Mouse (Mus musculus): ENCODE data around the gene Rpl27a. TPM values are rescaled to one million over a fixed set of nuclear protein-coding genes. Genes with fewer than 3 reads are reported as not detected.
A peak's percentile ranks its signal among the peaks of the same experiment; 100 is the strongest.

Gene Rpl27a
- polyA plus RNA-seq, 1 experiment from 2014 or later = 81.0 TPM

DNA sequence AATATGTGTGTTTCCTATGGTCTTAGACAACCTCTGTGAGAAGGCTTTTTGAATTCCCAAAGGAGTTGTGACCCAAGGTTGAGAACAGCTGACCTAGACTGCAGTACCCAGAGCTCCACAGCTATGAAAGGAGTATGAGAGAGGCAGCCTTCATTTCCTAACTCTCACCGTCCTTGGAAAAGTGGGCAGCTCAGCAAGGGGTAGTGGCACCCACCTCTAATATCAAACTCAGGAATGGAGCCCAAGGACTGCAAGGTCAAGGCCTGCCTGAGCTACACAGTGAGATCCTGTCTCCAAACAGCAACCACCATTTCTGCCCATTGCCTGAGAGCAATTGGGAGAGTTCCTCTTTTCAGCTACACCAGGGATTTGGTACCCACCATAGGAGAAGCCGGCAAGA is 10.8 kb downstream of the Rpl27a start:
- no peak overlapping the region for H3K4me3 ChIP-seq (ENCODE audit: low read depth, low read length)
- no peak overlapping the region for H3K4me2 ChIP-seq (replicated peaks; ENCODE audit: low read depth)
- no peaks in the 10 kb centered on the region for H3K4me1 ChIP-seq (replicated peaks; ENCODE audit: control insufficient read depth, insufficient read depth, low read length)
- no peak overlapping the region for H3K9ac ChIP-seq (ENCODE audit: low read depth, low read length)
- 81% methylated on average over 2 of the region's 2 CpGs for WGBS
- no peak for TF ChIP-seq CTCF (IDR thresholded peaks at IDR 0.05; ENCODE audit: low read depth)
- H3K36me3 ChIP-seq (ENCODE audit: control insufficient read depth, insufficient read depth) = peaks cover 98% of the 10 kb centered on the region
- H3K9me3 ChIP-seq (ENCODE audit: control insufficient read depth) = no peaks in the 10 kb centered on the region
- no peak overlapping the region for H3K27ac ChIP-seq (ENCODE audit: low read depth, low read length)
- no peaks in the 10 kb centered on the region for H3K27me3 ChIP-seq (replicated peaks; ENCODE audit: control insufficient read depth, insufficient read depth, low read length)
- no peak for ATAC-seq

DNA sequence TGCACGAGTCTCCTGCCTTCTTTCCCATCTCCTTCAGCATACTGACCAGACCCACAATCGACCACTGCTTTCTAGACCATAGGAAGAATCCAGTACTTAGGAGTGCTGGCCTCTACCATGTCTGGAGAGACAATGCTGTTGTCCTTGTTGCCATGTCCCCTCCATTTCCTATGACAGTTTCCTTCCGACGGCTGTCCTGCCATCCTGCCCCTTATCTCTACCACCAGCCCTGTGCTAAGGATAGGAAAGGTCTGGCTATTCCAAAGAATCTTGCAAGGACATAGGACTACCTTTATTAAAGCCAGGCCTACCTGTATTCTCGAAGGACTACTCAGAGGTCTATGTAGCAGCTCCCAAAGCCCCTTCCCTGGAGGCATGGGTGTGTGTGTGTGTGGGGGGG is 12.6 kb downstream of the Rpl27a start:
- Histone ChIP-seq H3K27me3 (replicated peaks; ENCODE audit: control insufficient read depth, insufficient read depth, low read length) (no peaks in the 10 kb centered on the region), H3K27ac (ENCODE audit: low read depth, low read length) (no peak overlapping the region), H3K4me1 (replicated peaks; ENCODE audit: control insufficient read depth, insufficient read depth, low read length) (no peaks in the 10 kb centered on the region), H3K36me3 (ENCODE audit: control insufficient read depth, insufficient read depth) (peaks cover 98% of the 10 kb centered on the region), H3K4me3 (ENCODE audit: low read depth, low read length) (no peak overlapping the region), H3K9me3 (ENCODE audit: control insufficient read depth) (no peaks in the 10 kb centered on the region), H3K4me2 (replicated peaks; ENCODE audit: low read depth) (no peak overlapping the region), H3K9ac (ENCODE audit: low read depth, low read length) (no peak overlapping the region)
- TF ChIP-seq CTCF (IDR thresholded peaks at IDR 0.05; ENCODE audit: low read depth) = no peak
- ATAC-seq = no peak
- WGBS = 78% methylated on average over 5 of the region's 5 CpGs

DNA sequence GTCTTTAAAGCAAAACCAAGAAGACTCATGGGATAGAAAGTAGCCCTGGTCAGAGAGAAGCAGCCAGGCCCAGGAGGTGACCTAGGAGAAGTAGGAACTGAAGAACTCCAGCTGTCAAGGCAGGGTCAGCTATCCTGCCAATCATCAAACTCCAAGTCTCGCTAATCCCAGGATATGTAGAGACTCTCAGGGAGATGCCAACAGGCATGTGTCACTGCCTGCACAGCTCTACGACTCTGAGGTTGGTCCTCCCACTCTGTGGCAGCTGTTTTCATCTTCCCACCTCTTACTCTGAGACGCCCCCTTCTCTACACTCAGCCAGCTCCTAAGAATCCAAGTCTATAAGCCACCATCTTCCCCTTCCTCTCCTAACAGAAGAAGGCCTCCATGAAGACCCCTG is 13.7 kb downstream of the Rpl27a start:
- Histone ChIP-seq H3K9me3 (ENCODE audit: control insufficient read depth) (no peaks in the 10 kb centered on the region), H3K4me3 (ENCODE audit: low read depth, low read length) (no peak overlapping the region), H3K9ac (ENCODE audit: low read depth, low read length) (no peak overlapping the region), H3K4me2 (replicated peaks; ENCODE audit: low read depth) (no peak overlapping the region), H3K4me1 (replicated peaks; ENCODE audit: control insufficient read depth, insufficient read depth, low read length) (no peaks in the 10 kb centered on the region), H3K27me3 (replicated peaks; ENCODE audit: control insufficient read depth, insufficient read depth, low read length) (no peaks in the 10 kb centered on the region), H3K36me3 (ENCODE audit: control insufficient read depth, insufficient read depth) (peaks cover 96% of the 10 kb centered on the region), H3K27ac (ENCODE audit: low read depth, low read length) (no peak overlapping the region)
- no peak for TF ChIP-seq CTCF (IDR thresholded peaks at IDR 0.05; ENCODE audit: low read depth)
- no peak for ATAC-seq
- WGBS = 71% methylated on average over 3 of the region's 3 CpGs

DNA sequence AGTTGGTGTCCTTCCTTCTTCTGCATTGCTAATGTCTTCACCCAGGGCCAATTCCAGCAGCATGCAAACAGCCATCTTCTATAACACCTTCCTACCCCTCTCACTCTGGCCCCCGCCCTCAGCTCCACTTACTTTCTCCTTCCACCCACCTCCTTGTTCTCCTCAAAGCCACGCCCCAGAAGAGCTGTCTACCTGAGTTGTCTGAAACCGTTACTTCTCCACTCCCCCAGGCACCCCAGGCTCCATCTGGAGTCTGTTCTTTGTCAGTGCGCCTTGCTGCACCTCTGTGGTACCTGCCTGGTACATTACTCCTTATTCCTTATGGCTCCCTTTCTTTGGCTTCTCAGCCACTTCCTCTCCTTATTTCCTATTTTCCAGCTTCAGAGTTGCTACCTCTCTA is 14.2 kb downstream of the Rpl27a start:
- ATAC-seq = no peak
- Histone ChIP-seq H3K9ac (ENCODE audit: low read depth, low read length) (no peak overlapping the region), H3K27ac (ENCODE audit: low read depth, low read length) (no peak overlapping the region; the same call in 1 of the 2 replicates), H3K4me3 (ENCODE audit: low read depth, low read length) (no peak overlapping the region), H3K27me3 (replicated peaks; ENCODE audit: control insufficient read depth, insufficient read depth, low read length) (no peaks in the 10 kb centered on the region), H3K4me2 (replicated peaks; ENCODE audit: low read depth) (no peak overlapping the region), H3K36me3 (ENCODE audit: control insufficient read depth, insufficient read depth) (peaks cover 96% of the 10 kb centered on the region), H3K9me3 (ENCODE audit: control insufficient read depth) (no peaks in the 10 kb centered on the region), H3K4me1 (replicated peaks; ENCODE audit: control insufficient read depth, insufficient read depth, low read length) (no peaks in the 10 kb centered on the region)
- TF ChIP-seq CTCF (IDR thresholded peaks at IDR 0.05; ENCODE audit: low read depth) = peak; percentile 21; the same call in 1 of the 2 replicates
- 65% methylated on average over 4 of the region's 4 CpGs for WGBS

DNA sequence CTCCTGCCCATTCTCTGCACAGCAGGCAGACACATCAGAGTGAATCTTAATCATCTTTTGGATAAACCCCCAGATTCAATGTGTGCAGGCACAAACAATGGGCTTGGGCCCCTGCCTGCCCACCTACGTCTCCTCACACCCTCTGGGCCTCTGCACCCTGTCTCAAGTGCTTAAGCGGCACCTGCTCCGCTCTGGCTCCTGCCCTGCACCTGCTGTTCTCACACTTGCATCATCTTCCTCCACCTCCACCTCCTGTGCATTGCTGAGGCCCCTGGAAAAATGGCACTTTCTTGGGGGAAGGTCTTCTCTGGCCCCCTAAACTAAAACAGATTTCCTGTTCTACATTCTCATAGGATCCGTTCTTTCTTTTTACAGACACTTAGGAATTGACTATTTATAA is 14.9 kb downstream of the Rpl27a start:
- WGBS = 92% methylated on average over 4 of the region's 4 CpGs
- no peak for ATAC-seq
- no peaks in the 10 kb centered on the region for H3K9me3 ChIP-seq (ENCODE audit: control insufficient read depth)
- TF ChIP-seq CTCF (IDR thresholded peaks at IDR 0.05; ENCODE audit: low read depth) = no peak
- no peaks in the 10 kb centered on the region for H3K4me1 ChIP-seq (replicated peaks; ENCODE audit: control insufficient read depth, insufficient read depth, low read length)
- peaks cover 95% of the 10 kb centered on the region for H3K36me3 ChIP-seq (ENCODE audit: control insufficient read depth, insufficient read depth)
- no peak overlapping the region for H3K27ac ChIP-seq (ENCODE audit: low read depth, low read length)
- H3K4me2 ChIP-seq (replicated peaks; ENCODE audit: low read depth) = no peak overlapping the region
- H3K27me3 ChIP-seq (replicated peaks; ENCODE audit: control insufficient read depth, insufficient read depth, low read length) = no peaks in the 10 kb centered on the region
- no peak overlapping the region for H3K9ac ChIP-seq (ENCODE audit: low read depth, low read length)
- H3K4me3 ChIP-seq (ENCODE audit: low read depth, low read length) = no peak overlapping the region

DNA sequence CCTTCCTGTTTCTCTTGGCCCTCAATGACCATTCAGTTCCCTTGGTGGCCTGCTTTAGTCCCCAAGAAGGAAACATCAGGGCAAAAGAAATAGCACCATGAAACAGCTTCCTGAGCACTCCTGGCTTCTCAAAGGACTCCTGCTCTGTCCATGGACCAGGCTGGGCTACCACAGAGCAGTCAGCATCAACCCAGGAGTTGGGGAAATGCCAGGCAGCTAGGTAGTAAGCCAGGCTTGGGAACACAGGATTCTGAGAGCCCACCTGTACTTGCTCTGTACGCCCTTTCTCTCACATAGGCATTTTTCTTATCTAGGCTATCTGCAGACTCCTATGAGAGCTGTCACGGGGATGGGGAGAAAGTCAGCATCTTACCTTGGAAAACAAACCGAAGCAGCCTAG is 16.0 kb downstream of the Rpl27a start:
- 94% methylated on average over 3 of the region's 3 CpGs for whole genome bisulfite sequencing
- H3K9me3 ChIP-seq (ENCODE audit: control insufficient read depth) = no peaks in the 10 kb centered on the region
- H3K4me1 ChIP-seq (replicated peaks; ENCODE audit: control insufficient read depth, insufficient read depth, low read length) = no peaks in the 10 kb centered on the region
- H3K9ac ChIP-seq (ENCODE audit: low read depth, low read length) = no peak overlapping the region
- no peak overlapping the region for H3K4me2 ChIP-seq (replicated peaks; ENCODE audit: low read depth)
- no peak overlapping the region for H3K4me3 ChIP-seq (ENCODE audit: low read depth, low read length)
- H3K36me3 ChIP-seq (ENCODE audit: control insufficient read depth, insufficient read depth) = peaks cover 95% of the 10 kb centered on the region
- no peaks in the 10 kb centered on the region for H3K27me3 ChIP-seq (replicated peaks; ENCODE audit: control insufficient read depth, insufficient read depth, low read length)
- ATAC-seq = no peak
- H3K27ac ChIP-seq (ENCODE audit: low read depth, low read length) = no peak overlapping the region
- no peak for TF ChIP-seq CTCF (IDR thresholded peaks at IDR 0.05; ENCODE audit: low read depth)

DNA sequence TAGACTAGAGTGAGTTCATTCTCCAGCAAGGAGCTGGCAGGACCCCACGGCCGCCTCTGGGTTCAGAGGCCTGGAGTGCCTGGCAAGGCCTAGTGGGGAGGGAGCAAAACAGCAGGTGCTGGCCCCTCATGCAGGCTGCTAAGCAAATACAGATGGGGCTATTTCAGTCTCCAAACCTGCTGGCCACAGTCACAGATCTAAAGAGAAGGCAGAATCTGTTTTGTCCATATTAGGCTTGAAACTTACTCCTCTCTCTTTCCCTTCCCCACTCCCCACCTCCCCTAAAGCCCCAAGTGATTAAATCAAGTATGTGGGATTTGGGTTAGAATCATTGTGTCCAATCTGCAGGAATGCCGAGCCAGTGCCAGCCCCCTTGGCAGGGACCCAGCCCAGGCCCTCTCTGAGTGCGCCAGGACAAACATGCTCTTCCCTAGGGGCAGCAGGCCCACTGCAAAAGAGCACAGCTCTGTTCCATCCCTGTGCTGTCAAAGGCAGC is 17.6 kb downstream of the Rpl27a start:
- 58% methylated on average over 4 of the region's 4 CpGs for WGBS
- no peak for TF ChIP-seq CTCF (IDR thresholded peaks at IDR 0.05; ENCODE audit: low read depth)
- no peak for ATAC-seq

More for the DNA sequence above, 17.6 kb downstream of the Rpl27a start:
- Histone ChIP-seq H3K4me2 (replicated peaks; ENCODE audit: low read depth) (no peak overlapping the region), H3K9ac (ENCODE audit: low read depth, low read length) (no peak overlapping the region), H3K27ac (ENCODE audit: low read depth, low read length) (peak overlapping the region; percentile 31), H3K4me3 (ENCODE audit: low read depth, low read length) (no peak overlapping the region), H3K9me3 (ENCODE audit: control insufficient read depth) (no peaks in the 10 kb centered on the region), H3K36me3 (ENCODE audit: control insufficient read depth, insufficient read depth) (peaks cover 90% of the 10 kb centered on the region), H3K4me1 (replicated peaks; ENCODE audit: control insufficient read depth, insufficient read depth, low read length) (no peaks in the 10 kb centered on the region), H3K27me3 (replicated peaks; ENCODE audit: control insufficient read depth, insufficient read depth, low read length) (no peaks in the 10 kb centered on the region)

Measured in intestine, postnatal 0 days (tissue).